Mouse (Mus musculus): ENCODE results near the gene Vps72. TPM values are rescaled to one million over a fixed set of nuclear protein-coding genes. Genes with fewer than 3 reads are reported as not detected.
"Not testable (repeated sequence)": the region's sequence is repeated elsewhere in the genome, so short reads cannot be mapped to it uniquely, and the experiment has no call there.

The Vps72 gene
- polyA plus RNA-seq, 1 experiment = 83.5 TPM

DNA sequence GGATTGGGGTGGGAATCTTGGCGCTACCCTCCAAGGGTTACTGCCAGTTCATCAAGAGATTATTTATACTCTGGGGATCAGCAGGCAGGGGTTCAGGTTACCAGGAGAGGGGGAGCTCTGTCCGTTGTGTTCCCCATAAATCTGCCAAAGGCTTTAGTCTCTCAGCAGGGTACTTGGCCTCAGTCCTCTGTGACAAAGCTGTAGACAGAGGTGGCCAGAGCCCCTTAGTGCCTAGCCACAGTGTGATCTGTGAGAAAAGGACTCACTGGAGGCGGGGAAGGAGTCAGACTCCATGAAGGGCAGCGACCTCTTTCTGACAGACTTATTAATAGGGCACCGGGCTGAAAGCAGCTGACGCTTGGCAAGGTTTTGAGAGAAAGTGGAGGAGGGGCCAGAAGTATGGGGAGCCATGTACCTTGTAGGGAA, 18.4 kb downstream of the Vps72 start:
- Histone ChIP-seq H3K36me3 (ENCODE audit: control insufficient read depth, insufficient read depth, low read length, poor library complexity, severe bottlenecking) (peaks cover 3% of the 10 kb centered on the region; the same call in 1 of the 2 replicates), H3K4me1 (ENCODE audit: control insufficient read depth, insufficient read depth, low read length) (peaks cover 3% of the 10 kb centered on the region), H3K27me3 (ENCODE audit: control insufficient read depth, insufficient read depth, low read length, poor library complexity, severe bottlenecking) (no peaks in the 10 kb centered on the region), H3K27ac (ENCODE audit: insufficient read depth, low read length) (no peak overlapping the region), H3K4me3 (ENCODE audit: low read depth, low read length) (no peak overlapping the region), H3K9me3 (replicated peaks; ENCODE audit: control insufficient read depth, insufficient read depth, low read length, poor library complexity, severe bottlenecking) (no peaks in the 10 kb centered on the region), H3K9ac (ENCODE audit: low read depth, poor library complexity, severe bottlenecking) (no peak overlapping the region)
- TF ChIP-seq CTCF (IDR thresholded peaks at IDR 0.05; ENCODE audit: low read depth, low read length) (no peak), POLR2A (IDR thresholded peaks at IDR 0.05; ENCODE audit: insufficient read depth, low read length) (no peak), EP300 (IDR thresholded peaks at IDR 0.05; ENCODE audit: insufficient read depth, low read depth, low read length) (no peak)

DNA sequence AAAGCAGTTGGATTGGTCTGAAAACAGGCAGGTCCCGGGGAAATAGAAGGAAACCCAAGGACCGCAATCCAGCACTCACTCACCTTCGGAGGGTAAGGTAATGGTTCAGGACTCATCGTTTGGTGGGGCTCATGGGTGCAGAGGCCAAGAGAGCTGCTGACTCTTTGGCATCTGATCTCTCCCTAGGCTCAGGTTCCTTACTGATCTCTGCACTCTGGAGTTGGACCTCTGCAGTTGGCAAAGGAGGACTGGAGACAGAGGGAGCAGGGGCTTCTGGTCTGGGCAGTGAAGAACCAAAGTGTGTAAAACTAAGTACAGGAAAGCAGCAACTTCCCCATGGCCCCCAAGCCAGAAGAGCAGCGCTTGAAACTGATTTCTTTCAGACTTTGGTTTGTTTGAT, 19.3 kb downstream of the Vps72 start:
- Histone ChIP-seq H3K4me3 (ENCODE audit: low read depth, low read length) (no peak overlapping the region), H3K27me3 (ENCODE audit: control insufficient read depth, insufficient read depth, low read length, poor library complexity, severe bottlenecking) (no peaks in the 10 kb centered on the region), H3K9me3 (replicated peaks; ENCODE audit: control insufficient read depth, insufficient read depth, low read length, poor library complexity, severe bottlenecking) (no peaks in the 10 kb centered on the region), H3K4me1 (ENCODE audit: control insufficient read depth, insufficient read depth, low read length) (no peaks in the 10 kb centered on the region), H3K27ac (ENCODE audit: insufficient read depth, low read length) (no peak overlapping the region), H3K9ac (ENCODE audit: low read depth, poor library complexity, severe bottlenecking) (no peak overlapping the region), H3K36me3 (ENCODE audit: control insufficient read depth, insufficient read depth, low read length, poor library complexity, severe bottlenecking) (peaks cover 3% of the 10 kb centered on the region; the same call in 1 of the 2 replicates)
- no peak for TF ChIP-seq POLR2A (IDR thresholded peaks at IDR 0.05; ENCODE audit: insufficient read depth, low read length)
- no peak for TF ChIP-seq EP300 (IDR thresholded peaks at IDR 0.05; ENCODE audit: insufficient read depth, low read depth, low read length)
- TF ChIP-seq CTCF (IDR thresholded peaks at IDR 0.05; ENCODE audit: low read depth, low read length) = no peak

DNA sequence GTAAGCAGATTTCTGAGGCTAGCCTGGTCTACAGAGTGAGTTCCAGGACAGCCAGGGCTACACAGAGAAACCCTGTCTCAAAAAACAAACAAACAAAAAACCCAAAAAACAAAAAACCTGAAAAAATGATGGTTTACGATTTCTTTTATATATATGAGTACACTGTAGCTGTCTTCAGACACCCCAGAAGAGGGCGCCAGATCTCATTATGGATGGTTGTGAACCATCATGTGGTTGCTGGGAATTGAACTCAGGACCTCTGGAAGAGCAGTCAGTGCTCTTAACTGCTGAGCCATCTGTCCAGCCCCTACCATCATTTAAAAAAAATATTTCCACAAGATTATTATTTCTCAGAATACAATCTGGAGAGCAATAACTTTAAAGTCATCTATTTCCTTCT, 21.6 kb downstream of the Vps72 start:
- not testable (repeated sequence) for H3K4me1 ChIP-seq (ENCODE audit: control insufficient read depth, insufficient read depth, low read length); H3K27ac ChIP-seq (ENCODE audit: insufficient read depth, low read length); H3K36me3 ChIP-seq (ENCODE audit: control insufficient read depth, insufficient read depth, low read length, poor library complexity, severe bottlenecking); H3K9me3 ChIP-seq (replicated peaks; ENCODE audit: control insufficient read depth, insufficient read depth, low read length, poor library complexity, severe bottlenecking); H3K4me3 ChIP-seq (ENCODE audit: low read depth, low read length); H3K27me3 ChIP-seq (ENCODE audit: control insufficient read depth, insufficient read depth, low read length, poor library complexity, severe bottlenecking); H3K9ac ChIP-seq (ENCODE audit: low read depth, poor library complexity, severe bottlenecking)

DNA sequence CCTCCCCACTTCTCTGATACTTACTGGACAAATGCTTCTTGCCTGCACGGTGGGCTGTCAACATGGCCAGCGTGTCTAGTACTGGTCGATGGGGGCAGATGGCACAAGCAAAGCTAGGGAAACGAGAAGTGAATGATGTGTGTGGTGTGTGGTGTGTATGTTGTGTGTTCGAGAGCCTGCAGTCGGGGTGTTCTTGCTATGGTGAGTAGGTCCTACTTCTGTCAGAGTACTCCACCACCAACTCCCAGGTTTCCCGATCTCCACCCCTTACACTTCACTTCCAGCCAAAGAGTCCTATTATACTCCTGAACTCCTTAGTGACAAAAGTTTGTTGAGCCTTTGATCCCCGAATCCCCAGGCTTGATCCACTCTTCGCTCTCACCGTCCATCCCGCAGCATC, 22.4 kb downstream of the Vps72 start:
- peak overlapping the region; percentile 44; the same call in 1 of the 2 replicates for H3K27ac ChIP-seq (ENCODE audit: insufficient read depth, low read length)
- peaks cover 2% of the 10 kb centered on the region for H3K4me1 ChIP-seq (ENCODE audit: control insufficient read depth, insufficient read depth, low read length)
- TF ChIP-seq EP300 (IDR thresholded peaks at IDR 0.05; ENCODE audit: insufficient read depth, low read depth, low read length) = no peak
- no peak for TF ChIP-seq POLR2A (IDR thresholded peaks at IDR 0.05; ENCODE audit: insufficient read depth, low read length)
- TF ChIP-seq CTCF (IDR thresholded peaks at IDR 0.05; ENCODE audit: low read depth, low read length) = no peak
- no peaks in the 10 kb centered on the region for H3K9me3 ChIP-seq (replicated peaks; ENCODE audit: control insufficient read depth, insufficient read depth, low read length, poor library complexity, severe bottlenecking)
- H3K36me3 ChIP-seq (ENCODE audit: control insufficient read depth, insufficient read depth, low read length, poor library complexity, severe bottlenecking) = peaks cover 3% of the 10 kb centered on the region; the same call in 1 of the 2 replicates
- H3K4me3 ChIP-seq (ENCODE audit: low read depth, low read length) = peak overlapping the region; percentile 93
- no peaks in the 10 kb centered on the region for H3K27me3 ChIP-seq (ENCODE audit: control insufficient read depth, insufficient read depth, low read length, poor library complexity, severe bottlenecking)
- H3K9ac ChIP-seq (ENCODE audit: low read depth, poor library complexity, severe bottlenecking) = peak overlapping the region; percentile 69

DNA sequence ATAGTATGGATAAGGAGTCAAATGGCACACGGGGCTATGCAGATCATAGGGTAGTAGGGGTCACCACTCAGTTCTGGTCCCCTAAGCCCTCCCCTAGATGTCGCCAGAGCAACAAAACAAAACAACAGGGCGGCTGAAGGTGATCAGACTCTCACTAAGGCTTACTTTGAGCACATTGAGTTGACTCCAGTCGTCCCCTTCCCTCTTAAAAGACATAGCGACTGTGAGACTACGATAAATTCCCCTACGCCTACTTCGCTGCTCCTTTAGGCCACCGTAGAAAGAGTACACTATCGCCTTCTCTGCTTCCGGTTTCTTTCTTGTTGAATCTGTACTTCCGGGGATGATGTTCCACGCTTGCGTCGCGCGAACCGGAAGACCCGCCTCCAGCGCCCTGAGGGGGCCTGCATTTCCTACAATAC, 22.9 kb downstream of the Vps72 start, which contains the start of the genes Scnm1 and Lysmd1:
Gene Scnm1, minus strand, starts transcription at position 332 of the 422 bp plus-strand sequence.
Gene Lysmd1, plus strand, starts transcription at position 409 of the 422 bp plus-strand sequence.
- peak within 1 kb of the TSS; percentile 44 for H3K27ac ChIP-seq (ENCODE audit: insufficient read depth, low read length)
- peak within 1 kb of the TSS; percentile 93 for H3K4me3 ChIP-seq (ENCODE audit: low read depth, low read length)
- no peaks in the 10 kb centered on the region for H3K9me3 ChIP-seq (replicated peaks; ENCODE audit: control insufficient read depth, insufficient read depth, low read length, poor library complexity, severe bottlenecking)
- peaks cover 3% of the 10 kb centered on the region; the same call in 1 of the 2 replicates for H3K36me3 ChIP-seq (ENCODE audit: control insufficient read depth, insufficient read depth, low read length, poor library complexity, severe bottlenecking)
- H3K9ac ChIP-seq (ENCODE audit: low read depth, poor library complexity, severe bottlenecking) = peak within 1 kb of the TSS; percentile 69
- peaks cover 2% of the 10 kb centered on the region for H3K4me1 ChIP-seq (ENCODE audit: control insufficient read depth, insufficient read depth, low read length)
- H3K27me3 ChIP-seq (ENCODE audit: control insufficient read depth, insufficient read depth, low read length, poor library complexity, severe bottlenecking) = no peaks in the 10 kb centered on the region
- peak; percentile 2 for TF ChIP-seq CTCF (IDR thresholded peaks at IDR 0.05; ENCODE audit: low read depth, low read length)
- TF ChIP-seq EP300 (IDR thresholded peaks at IDR 0.05; ENCODE audit: insufficient read depth, low read depth, low read length) = no peak

DNA sequence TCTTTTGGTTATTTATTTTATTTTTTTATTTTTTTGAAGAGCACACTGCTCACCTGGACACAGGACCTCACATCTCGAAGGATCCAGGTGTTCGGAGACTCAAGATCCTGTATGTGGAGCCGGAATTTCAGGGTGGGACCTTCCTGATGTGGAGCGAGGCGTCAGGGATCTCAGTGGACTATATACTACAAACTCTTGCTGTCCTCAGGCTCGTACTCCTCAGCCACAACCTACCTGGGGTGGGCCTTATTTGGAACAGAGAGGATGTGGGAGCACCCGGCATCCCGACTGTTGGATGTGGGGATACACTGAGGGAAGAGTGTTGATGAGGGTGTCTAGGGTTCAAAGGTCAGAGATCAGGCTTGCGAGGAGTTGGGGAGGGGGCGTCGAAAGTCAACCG, 23.3 kb downstream of the Vps72 start:
- not testable (repeated sequence) for H3K27ac ChIP-seq (ENCODE audit: insufficient read depth, low read length); H3K4me1 ChIP-seq (ENCODE audit: control insufficient read depth, insufficient read depth, low read length); H3K9me3 ChIP-seq (replicated peaks; ENCODE audit: control insufficient read depth, insufficient read depth, low read length, poor library complexity, severe bottlenecking); H3K36me3 ChIP-seq (ENCODE audit: control insufficient read depth, insufficient read depth, low read length, poor library complexity, severe bottlenecking); H3K4me3 ChIP-seq (ENCODE audit: low read depth, low read length); H3K27me3 ChIP-seq (ENCODE audit: control insufficient read depth, insufficient read depth, low read length, poor library complexity, severe bottlenecking); H3K9ac ChIP-seq (ENCODE audit: low read depth, poor library complexity, severe bottlenecking)

All from ES-Bruce4 (cell line).